Mouse (Mus musculus) brain, embryonic 14.5 days (tissue): ENCODE data around the gene Abcc10. TPM values are rescaled to one million over a fixed set of nuclear protein-coding genes. Genes with fewer than 3 reads are reported as not detected.

Experiments
- DNase-seq: peaks from one replicate; pipeline ENCODE4 v3.0.0-alpha.2; 2011; ENCODE audit warnings: low read depth
- CTCF ChIP-seq: fragments of 200-500 bp; IDR thresholded peaks from 2 replicates; pipeline ENCODE4 v1.5.1; 2012; ENCODE audit warnings: inconsistent platforms, mild to moderate bottlenecking, moderate library complexity, borderline replicate concordance; ENCODE audit not compliant: insufficient read depth, insufficient read length; ENCODE audit errors: extremely low read depth
- POLR2A ChIP-seq: fragments of 200-500 bp; IDR thresholded peaks from 2 replicates; pipeline ENCODE4 v1.6.1; 2012; ENCODE audit warnings: mild to moderate bottlenecking, inconsistent platforms, borderline replicate concordance; ENCODE audit not compliant: poor library complexity, insufficient read depth, insufficient read length, severe bottlenecking; ENCODE audit errors: extremely low read depth
- polyA plus RNA-seq: library from polyadenylated mRNA; depleted of rRNA; stranded (reverse); fragments of >200 nt; gene quantifications from 2 replicates; pipeline ENCODE4 v1.2.3, GENCODE M21; 2012; rRNA removed

Abcc10 gene
- 17.5 and 20.9 TPM in 2 replicates for polyA plus RNA-seq

- DNase-seq: peak; percentile 99
- TF ChIP-seq CTCF (peak; percentile 45; the same call in 1 of the 2 replicates), POLR2A (peak; percentile 85; the same call in 1 of the 2 replicates)
These were observed at the start of gene Abcc10 for GRCm38 (mm10) chr17:46327906-46328534. TSS of gene Abcc10 (minus strand) at chr17:46328352.

- peak; percentile 35; the same call in 1 of the 2 replicates for TF ChIP-seq CTCF
- TF ChIP-seq POLR2A: no peak
These were observed 43.6 kb upstream of the Abcc10 start for GRCm38 (mm10) chr17:46371783-46372182.

GRCm38 (mm10) chr17:46351026-46351700 lies 23.0 kb upstream of the Abcc10 start:
- DNase-seq: no peak
- TF ChIP-seq POLR2A: no peak
- TF ChIP-seq CTCF: no peak

More at GRCm38 (mm10) chr17:46371783-46372182, 43.6 kb upstream of the Abcc10 start:
- DNase-seq: peak; percentile 2

GRCm38 (mm10) chr17:46341208-46341607 lies 13.1 kb upstream of the Abcc10 start:
- no peak for TF ChIP-seq POLR2A
- TF ChIP-seq CTCF: no peak

GRCm38 (mm10) chr17:46336475-46336874 lies 8.3 kb upstream of the Abcc10 start:
- TF ChIP-seq CTCF: peak; percentile 43
- no peak for TF ChIP-seq POLR2A
- DNase-seq: peak; percentile 19

More at GRCm38 (mm10) chr17:46341208-46341607, 13.1 kb upstream of the Abcc10 start:
- no peak for DNase-seq

- no peak for DNase-seq
These were observed 571 bp upstream of the Abcc10 start for GRCm38 (mm10) chr17:46328723-46329122.

GRCm38 (mm10) chr17:46327413-46327905 lies 693 bp downstream of the Abcc10 start:
- no peak; the same call in 1 of the 2 replicates for TF ChIP-seq POLR2A
- no peak for DNase-seq

More at GRCm38 (mm10) chr17:46328723-46329122, 571 bp upstream of the Abcc10 start:
- TF ChIP-seq CTCF: no peak
- no peak for TF ChIP-seq POLR2A

GRCm38 (mm10) chr17:46322046-46322823 lies 5.9 kb downstream of the Abcc10 start:
- DNase-seq: no peak
- TF ChIP-seq POLR2A (no peak), CTCF (no peak)

- no peak for DNase-seq
- TF ChIP-seq CTCF: no peak
- no peak for TF ChIP-seq POLR2A
These were observed 7.7 kb downstream of the Abcc10 start for GRCm38 (mm10) chr17:46320492-46320891.

GRCm38 (mm10) chr17:46315813-46316212 lies 12.3 kb downstream of the Abcc10 start:
- TF ChIP-seq POLR2A: no peak
- no peak for TF ChIP-seq CTCF
- no peak for DNase-seq

- TF ChIP-seq CTCF (no peak), POLR2A (no peak)
These were observed 14.9 kb downstream of the Abcc10 start for GRCm38 (mm10) chr17:46313135-46313715.

GRCm38 (mm10) chr17:46310515-46310914 lies 17.6 kb downstream of the Abcc10 start:
- peak; percentile 6 for DNase-seq
- no peak for TF ChIP-seq POLR2A
- TF ChIP-seq CTCF: no peak

More at GRCm38 (mm10) chr17:46313135-46313715, 14.9 kb downstream of the Abcc10 start:
- no peak for DNase-seq

GRCm38 (mm10) chr17:46309835-46310234 lies 18.3 kb downstream of the Abcc10 start:
- DNase-seq: no peak
- TF ChIP-seq POLR2A (no peak), CTCF (no peak)

GRCm38 (mm10) chr17:46306956-46307355 lies 21.2 kb downstream of the Abcc10 start:
- TF ChIP-seq POLR2A (no peak), CTCF (no peak)
- no peak for DNase-seq
